Mouse (Mus musculus) neural tube, embryonic 14.5 days (tissue): ENCODE data around the gene Cpe. TPM values are rescaled to one million over a fixed set of nuclear protein-coding genes. Genes with fewer than 3 reads are reported as not detected.

ENCODE experiments used
- ATAC-seq: fragments of 200-750 bp; cut with Nextera tagmentation; 2 replicates; pipeline ENCODE4 v1.8.0; 2017; ENCODE audit warnings: low read depth, mild to moderate bottlenecking, moderate TSS enrichment, moderate library complexity
- H3K27ac ChIP-seq: fragments of 300-500 bp; sonication (generic); 2 replicates; pipeline ENCODE4 v1.5.1; 2014; ENCODE audit warnings: low read depth, mild to moderate bottlenecking, control low read depth, low read length, moderate library complexity, mixed read lengths
- H3K27me3 ChIP-seq: fragments of 300-500 bp; sonication (generic); 2 replicates; pipeline ENCODE4 v1.6.1; 2014; ENCODE audit warnings: low read length; ENCODE audit not compliant: control insufficient read depth, insufficient read depth
- H3K36me3 ChIP-seq: fragments of 300-500 bp; sonication (generic); 2 replicates; pipeline ENCODE4 v1.6.1; 2014; ENCODE audit warnings: low read length, mixed read lengths; ENCODE audit not compliant: control insufficient read depth, insufficient read depth
- H3K4me1 ChIP-seq: fragments of 300-500 bp; sonication (generic); 2 replicates; pipeline ENCODE4 v1.6.1; 2014; ENCODE audit warnings: low read length; ENCODE audit not compliant: control insufficient read depth, insufficient read depth
- H3K4me2 ChIP-seq: fragments of 300-500 bp; sonication (generic); 2 replicates; pipeline ENCODE4 v1.6.1; 2014; ENCODE audit warnings: mild to moderate bottlenecking, low read depth, low read length, control low read depth
- H3K4me3 ChIP-seq: fragments of 300-500 bp; sonication (generic); 2 replicates; pipeline ENCODE4 v1.5.1; 2014; ENCODE audit warnings: low read depth, low read length, control low read depth, mixed read lengths
- H3K9ac ChIP-seq: fragments of 300-500 bp; sonication (generic); replicated peaks from 2 replicates; pipeline ENCODE4 v1.6.1; 2014; ENCODE audit warnings: low read depth, mild to moderate bottlenecking, control low read depth, low read length, mixed read lengths
- H3K9me3 ChIP-seq: fragments of 300-500 bp; sonication (generic); 2 replicates; pipeline ENCODE4 v1.6.1; 2016; ENCODE audit warnings: low read length; ENCODE audit not compliant: control insufficient read depth
- WGBS: fragments of 180-500 bp; shearing (Covaris S2); extraction: QIAGEN DNeasy Blood & Tissue Kit; methylation state at CpG from one replicate; pipeline ENCODE4 v1.1.7; 2014; 5-methylcytosine and 5-hydroxymethylcytosine counted together
- polyA plus RNA-seq: library from polyadenylated mRNA; unstranded; fragments of >200 nt; fragmentation: Nextera tagmentation; extraction: Ambion mirVana; gene quantifications from 2 replicates; pipeline ENCODE4 v1.2.1, GENCODE M21; 2014

Cpe gene
- polyA plus RNA-seq, 1 experiment from 2014 or later, result 826 TPM

- Histone ChIP-seq H3K4me1 (no peaks in the 10 kb centered on the region), H3K9ac (no peak overlapping the region), H3K4me3 (no peak overlapping the region), H3K36me3 (peaks cover 44% of the 10 kb centered on the region), H3K27ac (no peak overlapping the region), H3K4me2 (no peak overlapping the region), H3K27me3 (no peaks in the 10 kb centered on the region), H3K9me3 (no peaks in the 10 kb centered on the region)
- ATAC-seq, result no peak
- 88% methylated on average over 4 of the region's 4 CpGs for WGBS
Measured at GRCm38 (mm10) chr8:64726190-64726695, 33.4 kb upstream of the Cpe start.

GRCm38 (mm10) chr8:64723206-64723605, 30.4 kb upstream of the Cpe start:
- Histone ChIP-seq H3K9ac (no peak overlapping the region), H3K9me3 (no peaks in the 10 kb centered on the region), H3K27ac (no peak overlapping the region), H3K4me2 (no peak overlapping the region), H3K36me3 (peaks cover 59% of the 10 kb centered on the region), H3K4me1 (no peaks in the 10 kb centered on the region), H3K27me3 (no peaks in the 10 kb centered on the region), H3K4me3 (no peak overlapping the region)
- ATAC-seq, result no peak
- 94% methylated on average over 2 of the region's 2 CpGs for WGBS

GRCm38 (mm10) chr8:64717868-64718267, 25.0 kb upstream of the Cpe start:
- H3K27me3 ChIP-seq, result no peaks in the 10 kb centered on the region
- H3K36me3 ChIP-seq, result peaks cover 48% of the 10 kb centered on the region
- no peaks in the 10 kb centered on the region for H3K4me1 ChIP-seq
- WGBS, result 83% methylated on average over 7 of the region's 7 CpGs
- ATAC-seq, result no peak
- no peaks in the 10 kb centered on the region for H3K9me3 ChIP-seq
- H3K9ac ChIP-seq, result no peak overlapping the region
- H3K4me3 ChIP-seq, result no peak overlapping the region
- no peak overlapping the region for H3K27ac ChIP-seq
- no peak overlapping the region for H3K4me2 ChIP-seq

- WGBS, result 89% methylated on average over 7 of the region's 7 CpGs
Measured at GRCm38 (mm10) chr8:64712499-64712898, 19.6 kb upstream of the Cpe start.

GRCm38 (mm10) chr8:64711544-64711943, 18.7 kb upstream of the Cpe start:
- H3K27me3 ChIP-seq, result no peaks in the 10 kb centered on the region
- H3K9me3 ChIP-seq, result no peaks in the 10 kb centered on the region
- H3K27ac ChIP-seq, result no peak overlapping the region
- H3K4me3 ChIP-seq, result no peak overlapping the region
- H3K4me1 ChIP-seq, result no peaks in the 10 kb centered on the region
- no peak overlapping the region for H3K9ac ChIP-seq
- ATAC-seq, result no peak
- H3K36me3 ChIP-seq, result peaks cover 3% of the 10 kb centered on the region
- H3K4me2 ChIP-seq, result no peak overlapping the region
- WGBS, result 57% methylated on average over 1 of the region's 1 CpGs

More at GRCm38 (mm10) chr8:64712499-64712898, 19.6 kb upstream of the Cpe start:
- Histone ChIP-seq H3K27ac (no peak overlapping the region), H3K27me3 (no peaks in the 10 kb centered on the region), H3K4me3 (no peak overlapping the region), H3K4me2 (no peak overlapping the region), H3K9me3 (no peaks in the 10 kb centered on the region), H3K4me1 (no peaks in the 10 kb centered on the region), H3K36me3 (peaks cover 12% of the 10 kb centered on the region), H3K9ac (no peak overlapping the region)
- ATAC-seq, result no peak

- no peak overlapping the region for H3K9ac ChIP-seq
- no peaks in the 10 kb centered on the region for H3K36me3 ChIP-seq
- no peak for ATAC-seq
- H3K9me3 ChIP-seq, result no peaks in the 10 kb centered on the region
- H3K27ac ChIP-seq, result no peak overlapping the region
- no peak overlapping the region for H3K4me3 ChIP-seq
- no peaks in the 10 kb centered on the region for H3K27me3 ChIP-seq
- H3K4me1 ChIP-seq, result no peaks in the 10 kb centered on the region
- H3K4me2 ChIP-seq, result no peak overlapping the region
Measured at GRCm38 (mm10) chr8:64707481-64707880, 14.6 kb upstream of the Cpe start.

GRCm38 (mm10) chr8:64703191-64703590, 10.3 kb upstream of the Cpe start:
- Histone ChIP-seq H3K36me3 (no peaks in the 10 kb centered on the region), H3K9me3 (no peaks in the 10 kb centered on the region), H3K27me3 (no peaks in the 10 kb centered on the region), H3K4me1 (no peaks in the 10 kb centered on the region), H3K9ac (no peak overlapping the region), H3K4me3 (no peak overlapping the region), H3K4me2 (no peak overlapping the region), H3K27ac (no peak overlapping the region)
- ATAC-seq, result no peak
- WGBS, result 88% methylated on average over 1 of the region's 1 CpGs

- WGBS, result 9% methylated on average over 16 of the region's 16 CpGs
- H3K9ac ChIP-seq, result peak overlapping the region; percentile 84
- peak overlapping the region; percentile 62 for H3K4me2 ChIP-seq
Measured at GRCm38 (mm10) chr8:64691591-64692401, 1.1 kb downstream of the Cpe start.

GRCm38 (mm10) chr8:64690845-64691244, 2.0 kb downstream of the Cpe start:
- Histone ChIP-seq H3K36me3 (no peaks in the 10 kb centered on the region), H3K9me3 (no peaks in the 10 kb centered on the region), H3K4me2 (peak overlapping the region; percentile 62), H3K4me1 (peaks cover 13% of the 10 kb centered on the region; the same call in 1 of the 2 replicates), H3K27ac (no peak overlapping the region), H3K27me3 (no peaks in the 10 kb centered on the region), H3K9ac (peak overlapping the region; percentile 84; the same call in 1 of the 2 replicates), H3K4me3 (peak overlapping the region; percentile 79)
- 63% methylated on average over 6 of the region's 6 CpGs for WGBS
- ATAC-seq, result no peak

More at GRCm38 (mm10) chr8:64691591-64692401, 1.1 kb downstream of the Cpe start:
- Histone ChIP-seq H3K27ac (peak overlapping the region; percentile 98), H3K27me3 (no peaks in the 10 kb centered on the region), H3K9me3 (no peaks in the 10 kb centered on the region), H3K4me1 (peaks cover 13% of the 10 kb centered on the region; the same call in 1 of the 2 replicates), H3K4me3 (peak overlapping the region; percentile 79), H3K36me3 (no peaks in the 10 kb centered on the region)
- ATAC-seq, result peak; percentile 15; the same call in 1 of the 2 replicates
